Mouse (Mus musculus) neural tube, embryonic 15.5 days (tissue): ENCODE results near the gene Zdhhc16. TPM values are rescaled to one million over a fixed set of nuclear protein-coding genes. Genes with fewer than 3 reads are reported as not detected.

Source experiments
- ATAC-seq: fragments of 200-750 bp; cut with Nextera tagmentation; 2 replicates; pipeline ENCODE4 v1.8.0; 2017; ENCODE audit warnings: mild to moderate bottlenecking, moderate TSS enrichment, moderate library complexity; ENCODE audit not compliant: low FRiP score
- H3K27ac ChIP-seq: fragments of 300-500 bp; sonication (generic); replicated peaks from 2 replicates; pipeline ENCODE4 v1.5.1; 2015; ENCODE audit warnings: mild to moderate bottlenecking, inconsistent platforms
- H3K27me3 ChIP-seq: fragments of 300-500 bp; sonication (generic); replicated peaks from 2 replicates; pipeline ENCODE4 v1.6.1; 2015; ENCODE audit warnings: inconsistent platforms
- H3K36me3 ChIP-seq: fragments of 300-500 bp; sonication (generic); 2 replicates; pipeline ENCODE4 v1.6.1; 2015; ENCODE audit warnings: inconsistent platforms
- H3K4me1 ChIP-seq: fragments of 300-500 bp; sonication (generic); 2 replicates; pipeline ENCODE4 v1.6.1; 2015; ENCODE audit warnings: inconsistent platforms
- H3K4me2 ChIP-seq: fragments of 300-500 bp; sonication (generic); 2 replicates; pipeline ENCODE4 v1.6.1; 2015; ENCODE audit warnings: inconsistent platforms, mild to moderate bottlenecking, moderate library complexity
- H3K4me3 ChIP-seq: fragments of 300-500 bp; sonication (generic); replicated peaks from 2 replicates; pipeline ENCODE4 v1.5.1; 2015; ENCODE audit warnings: mild to moderate bottlenecking, inconsistent platforms
- H3K9ac ChIP-seq: fragments of 300-500 bp; sonication (generic); replicated peaks from 2 replicates; pipeline ENCODE4 v1.6.1; 2015; ENCODE audit warnings: mild to moderate bottlenecking, inconsistent platforms
- H3K9me3 ChIP-seq: fragments of 300-500 bp; sonication (generic); replicated peaks from 2 replicates; pipeline ENCODE4 v1.6.1; 2016; ENCODE audit warnings: inconsistent platforms
- WGBS: fragments of 180-500 bp; shearing (Covaris S2); methylation state at CpG from one replicate; pipeline ENCODE4 v1.1.7; 2015; ENCODE audit warnings: mixed read lengths; 5-methylcytosine and 5-hydroxymethylcytosine counted together
- polyA plus RNA-seq: library from polyadenylated mRNA; unstranded; fragments of >200 nt; fragmentation: Nextera tagmentation; extraction: Ambion mirVana; gene quantifications from 2 replicates; pipeline ENCODE4 v1.2.1, GENCODE M21; 2015

Zdhhc16 gene
- polyA plus RNA-seq, 1 experiment from 2014 or later, result 90.6 TPM

DNA sequence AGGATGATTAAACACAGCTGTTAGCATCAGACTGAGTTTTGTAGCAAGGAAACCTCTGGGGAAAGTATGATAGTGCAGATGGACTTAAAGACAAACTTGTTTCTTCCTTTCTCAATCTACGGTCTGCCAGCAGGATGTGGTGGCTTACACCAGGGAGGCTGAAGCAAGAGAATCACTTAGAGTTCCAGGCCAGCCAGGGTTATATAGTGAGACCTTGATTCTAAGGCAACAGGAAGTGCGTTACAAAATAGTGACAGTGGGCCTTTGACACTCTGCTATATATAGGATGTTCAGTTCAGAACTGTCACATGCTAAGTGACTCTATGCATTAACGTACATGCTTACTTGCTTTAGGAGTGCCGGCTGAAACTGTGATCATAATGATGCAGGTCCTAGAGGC is 16.4 kb upstream of the Zdhhc16 start:
- ATAC-seq, result no peak
- 87% methylated on average over 4 of the region's 4 CpGs for WGBS
- peaks cover 42% of the 10 kb centered on the region for H3K36me3 ChIP-seq

DNA sequence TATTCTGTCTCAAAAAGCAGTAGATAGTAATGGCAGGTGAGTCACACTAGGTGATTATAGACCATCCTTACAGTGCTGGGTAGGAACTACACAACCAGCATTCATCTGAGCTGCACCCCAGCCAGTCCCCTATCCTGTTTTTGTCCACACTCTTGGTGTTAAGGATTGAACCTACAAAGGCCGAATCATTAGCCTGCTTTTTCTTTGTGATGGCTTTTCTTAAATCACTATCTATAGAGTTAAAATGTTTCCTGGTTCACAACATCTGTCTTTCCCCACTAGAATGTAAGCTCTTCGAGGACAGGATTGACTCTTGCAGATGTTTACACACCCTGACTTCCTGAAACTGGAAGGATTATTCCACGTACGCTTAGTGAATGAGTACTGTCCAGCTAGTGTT is 13.8 kb upstream of the Zdhhc16 start:
- no peaks in the 10 kb centered on the region for H3K27me3 ChIP-seq
- peaks cover 58% of the 10 kb centered on the region for H3K36me3 ChIP-seq
- H3K27ac ChIP-seq, result no peak overlapping the region
- no peak overlapping the region for H3K9ac ChIP-seq
- peaks cover 8% of the 10 kb centered on the region for H3K4me1 ChIP-seq
- H3K4me3 ChIP-seq, result no peak overlapping the region
- ATAC-seq, result no peak
- H3K9me3 ChIP-seq, result no peaks in the 10 kb centered on the region
- WGBS, result 80% methylated on average over 4 of the region's 4 CpGs
- H3K4me2 ChIP-seq, result no peak overlapping the region

More for the DNA sequence above, 16.4 kb upstream of the Zdhhc16 start:
- Histone ChIP-seq H3K27ac (no peak overlapping the region), H3K9ac (no peak overlapping the region), H3K9me3 (no peaks in the 10 kb centered on the region), H3K4me3 (no peak overlapping the region), H3K27me3 (no peaks in the 10 kb centered on the region), H3K4me1 (peaks cover 29% of the 10 kb centered on the region), H3K4me2 (no peak overlapping the region)

GRCm38 (mm10) chr19:41920412-41921067 is 12.7 kb upstream of the Zdhhc16 start:
- H3K4me3 ChIP-seq, result no peak overlapping the region
- ATAC-seq, result no peak
- H3K27me3 ChIP-seq, result no peaks in the 10 kb centered on the region
- peaks cover 61% of the 10 kb centered on the region for H3K36me3 ChIP-seq
- no peak overlapping the region for H3K27ac ChIP-seq
- no peak overlapping the region for H3K9ac ChIP-seq
- H3K4me1 ChIP-seq, result no peaks in the 10 kb centered on the region
- no peak overlapping the region for H3K4me2 ChIP-seq
- 83% methylated on average over 5 of the region's 5 CpGs for WGBS
- H3K9me3 ChIP-seq, result no peaks in the 10 kb centered on the region

- Histone ChIP-seq H3K9me3 (no peaks in the 10 kb centered on the region), H3K27ac (peak overlapping the region; percentile 81), H3K27me3 (no peaks in the 10 kb centered on the region), H3K4me3 (peak overlapping the region; percentile 88), H3K4me2 (peak overlapping the region; percentile 91), H3K36me3 (peaks cover 29% of the 10 kb centered on the region), H3K4me1 (peaks cover 27% of the 10 kb centered on the region), H3K9ac (peak overlapping the region; percentile 75)
- peak; percentile 30 for ATAC-seq
- WGBS, result under 1% methylated on average over 28 of the region's 28 CpGs
Observed at GRCm38 (mm10) chr19:41932686-41933085, 594 bp upstream of the Zdhhc16 start.

DNA sequence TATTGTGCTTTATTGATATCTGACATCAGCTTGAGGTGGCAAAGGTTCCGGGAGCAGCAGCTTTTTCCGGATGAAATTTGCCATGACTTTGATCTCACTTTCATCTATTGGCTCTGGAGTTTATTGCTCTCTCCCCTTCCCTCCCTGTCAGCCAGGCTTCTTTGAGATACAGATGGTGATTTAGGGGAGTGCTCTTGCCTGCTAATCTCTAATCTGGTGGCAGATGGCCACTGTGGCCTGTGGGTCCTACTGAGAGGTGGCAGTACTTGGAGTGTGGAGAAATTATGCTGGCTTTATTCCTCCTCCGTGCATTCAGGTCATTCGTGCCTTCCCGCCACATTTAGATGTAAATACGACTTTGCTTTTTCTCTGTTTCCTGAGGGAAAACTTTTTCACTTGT is 844 bp downstream of the Zdhhc16 start:
- 7% methylated on average over 6 of the region's 6 CpGs for whole genome bisulfite sequencing
- H3K36me3 ChIP-seq, result peaks cover 30% of the 10 kb centered on the region
- H3K27me3 ChIP-seq, result no peaks in the 10 kb centered on the region
- peak overlapping the region; percentile 80 for H3K9ac ChIP-seq
- H3K4me1 ChIP-seq, result peaks cover 27% of the 10 kb centered on the region
- peak overlapping the region; percentile 78 for H3K4me2 ChIP-seq
- H3K9me3 ChIP-seq, result no peaks in the 10 kb centered on the region
- peak overlapping the region; percentile 88 for H3K4me3 ChIP-seq
- H3K27ac ChIP-seq, result no peak overlapping the region
- ATAC-seq, result no peak

DNA sequence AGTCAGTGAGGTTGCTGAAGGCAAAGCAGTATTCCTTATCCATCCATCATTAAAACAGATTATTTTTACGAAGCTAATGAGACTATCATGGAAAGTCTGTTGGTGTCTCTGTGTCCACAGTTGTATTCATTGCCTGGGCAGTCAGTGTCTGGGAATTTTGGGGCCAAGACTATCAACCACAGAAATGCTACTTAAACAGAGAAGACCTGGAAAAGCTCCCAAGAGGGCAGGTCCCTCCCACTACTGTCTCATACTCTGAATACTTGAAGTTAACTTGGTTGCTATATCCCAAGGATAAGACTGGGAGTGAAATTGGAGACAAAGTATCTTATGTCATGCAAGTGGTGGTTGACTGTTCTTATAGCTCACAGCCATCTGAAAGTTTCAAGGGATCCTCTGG is 2.6 kb downstream of the Zdhhc16 start:
- Histone ChIP-seq H3K9ac (no peak overlapping the region), H3K4me3 (no peak overlapping the region), H3K27me3 (no peaks in the 10 kb centered on the region), H3K9me3 (no peaks in the 10 kb centered on the region), H3K4me1 (peaks cover 27% of the 10 kb centered on the region), H3K4me2 (no peak overlapping the region), H3K36me3 (peaks cover 35% of the 10 kb centered on the region), H3K27ac (no peak overlapping the region)
- no peak for ATAC-seq
- 98% methylated on average over 1 of the region's 1 CpGs for WGBS

GRCm38 (mm10) chr19:41938539-41938938 is 5.3 kb downstream of the Zdhhc16 start:
- H3K4me1 ChIP-seq, result peaks cover 17% of the 10 kb centered on the region
- H3K36me3 ChIP-seq, result peaks cover 58% of the 10 kb centered on the region
- ATAC-seq, result no peak
- H3K27ac ChIP-seq, result no peak overlapping the region
- no peaks in the 10 kb centered on the region for H3K9me3 ChIP-seq
- no peak overlapping the region for H3K9ac ChIP-seq
- H3K4me2 ChIP-seq, result no peak overlapping the region
- WGBS, result 92% methylated on average over 5 of the region's 5 CpGs
- H3K27me3 ChIP-seq, result no peaks in the 10 kb centered on the region
- H3K4me3 ChIP-seq, result no peak overlapping the region

DNA sequence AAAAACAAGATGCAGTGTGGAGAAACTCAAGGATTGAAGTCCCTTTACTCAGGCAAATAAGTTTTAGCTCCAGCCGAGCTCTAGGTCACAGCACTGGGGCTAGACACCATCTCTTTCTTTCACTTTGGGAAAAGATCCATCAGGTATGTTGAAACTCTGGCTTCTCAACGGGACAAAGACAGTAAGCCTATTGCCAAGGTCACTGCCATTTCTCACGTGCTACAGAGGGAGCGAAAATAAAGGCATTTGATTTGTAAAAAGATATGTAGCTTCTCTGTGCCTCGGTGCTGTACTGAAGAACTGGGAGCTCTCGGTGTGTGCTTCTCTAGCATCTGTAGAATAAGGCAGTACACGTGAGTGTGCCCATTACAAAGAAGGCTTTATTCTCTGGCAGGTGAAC is 10.6 kb downstream of the Zdhhc16 start:
- ATAC-seq, result no peak
- Histone ChIP-seq H3K27me3 (no peaks in the 10 kb centered on the region), H3K4me1 (no peaks in the 10 kb centered on the region), H3K9ac (no peak overlapping the region), H3K36me3 (peaks cover 92% of the 10 kb centered on the region), H3K27ac (no peak overlapping the region), H3K9me3 (no peaks in the 10 kb centered on the region), H3K4me2 (no peak overlapping the region), H3K4me3 (no peak overlapping the region)
- WGBS, result 92% methylated on average over 7 of the region's 7 CpGs

DNA sequence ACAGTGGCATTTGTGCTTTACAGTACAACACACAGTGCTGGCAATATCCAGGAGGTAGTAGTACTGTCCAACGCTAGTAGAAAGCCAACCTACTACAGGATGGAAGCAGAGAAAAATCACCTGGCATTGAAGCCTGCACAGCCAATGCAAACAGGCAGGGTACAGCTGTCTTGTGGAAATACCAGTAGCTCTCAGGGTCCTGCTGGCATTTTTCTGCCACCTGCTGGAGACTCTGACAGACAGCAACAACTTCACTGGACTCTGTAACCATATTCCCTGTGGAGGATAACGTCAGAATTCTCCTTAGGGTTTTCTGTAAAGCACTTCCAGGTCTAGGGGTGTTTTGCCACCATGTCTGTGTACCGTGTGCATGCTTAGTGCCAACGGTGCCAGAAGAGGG is 19.0 kb downstream of the Zdhhc16 start:
- no peaks in the 10 kb centered on the region for H3K4me1 ChIP-seq
- no peaks in the 10 kb centered on the region for H3K9me3 ChIP-seq
- H3K4me3 ChIP-seq, result no peak overlapping the region
- peaks cover 91% of the 10 kb centered on the region for H3K36me3 ChIP-seq
- no peak for ATAC-seq
- 90% methylated on average over 4 of the region's 4 CpGs for WGBS
- no peak overlapping the region for H3K9ac ChIP-seq
- no peak overlapping the region for H3K27ac ChIP-seq
- no peaks in the 10 kb centered on the region for H3K27me3 ChIP-seq
- H3K4me2 ChIP-seq, result no peak overlapping the region

DNA sequence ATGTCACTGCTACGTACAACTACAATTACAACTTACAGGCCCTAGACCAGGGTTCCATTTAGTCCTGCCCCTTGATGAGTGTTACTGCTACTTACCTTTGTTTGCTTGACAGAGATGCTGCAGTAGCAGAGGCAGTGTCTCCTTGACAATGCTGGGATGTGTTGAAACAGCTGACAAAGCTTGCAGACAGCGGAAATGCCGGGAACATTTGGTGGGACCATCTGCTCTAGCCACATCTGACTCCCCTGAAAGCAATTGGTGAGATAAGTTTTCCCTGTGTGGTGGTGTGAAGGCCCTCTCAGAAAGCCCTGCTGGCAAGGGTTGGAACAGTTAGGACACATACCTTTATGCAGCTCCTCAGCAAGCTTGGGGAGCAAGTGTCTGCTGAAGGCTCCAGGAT is 20.3 kb downstream of the Zdhhc16 start:
- H3K27ac ChIP-seq, result no peak overlapping the region
- H3K27me3 ChIP-seq, result no peaks in the 10 kb centered on the region
- no peaks in the 10 kb centered on the region for H3K9me3 ChIP-seq
- H3K9ac ChIP-seq, result no peak overlapping the region
- 93% methylated on average over 3 of the region's 3 CpGs for WGBS
- H3K4me1 ChIP-seq, result no peaks in the 10 kb centered on the region
- H3K4me3 ChIP-seq, result no peak overlapping the region
- no peak overlapping the region for H3K4me2 ChIP-seq
- no peak for ATAC-seq
- peaks cover 92% of the 10 kb centered on the region for H3K36me3 ChIP-seq

DNA sequence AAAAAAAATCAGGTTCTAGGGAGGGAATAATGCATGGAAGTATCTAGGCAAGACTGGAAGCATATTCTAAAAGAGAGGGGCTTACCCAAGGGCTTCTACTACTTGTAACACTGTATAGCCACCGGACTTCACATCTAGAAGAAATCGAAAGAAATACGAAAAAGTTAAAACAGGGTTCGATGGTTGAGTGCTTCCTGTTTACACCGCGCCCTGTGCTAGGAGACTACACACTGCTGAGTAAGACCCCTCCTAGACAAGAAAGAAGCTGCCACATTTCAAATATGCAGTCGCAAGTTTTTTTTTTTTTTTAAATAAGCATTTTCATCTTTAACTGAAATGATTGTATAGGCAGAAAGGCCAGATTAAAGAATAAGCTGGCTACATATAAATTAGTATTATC is 36.3 kb downstream of the Zdhhc16 start:
- no peak for ATAC-seq

GRCm38 (mm10) chr19:41973891-41974794 is 40.9 kb downstream of the Zdhhc16 start:
- H3K27me3 ChIP-seq, result no peaks in the 10 kb centered on the region
- H3K4me3 ChIP-seq, result no peak overlapping the region
- peak overlapping the region; percentile 56 for H3K27ac ChIP-seq
- H3K36me3 ChIP-seq, result peaks cover 2% of the 10 kb centered on the region; the same call in 1 of the 2 replicates
- H3K9ac ChIP-seq, result no peak overlapping the region
- no peaks in the 10 kb centered on the region for H3K9me3 ChIP-seq
- H3K4me2 ChIP-seq, result no peak overlapping the region
- ATAC-seq, result no peak
- peaks cover 31% of the 10 kb centered on the region for H3K4me1 ChIP-seq
- WGBS, result 36% methylated on average over 13 of the region's 13 CpGs

More for the DNA sequence above, 36.3 kb downstream of the Zdhhc16 start:
- WGBS, result 96% methylated on average over 7 of the region's 7 CpGs
- Histone ChIP-seq H3K36me3 (peaks cover 40% of the 10 kb centered on the region), H3K27me3 (no peaks in the 10 kb centered on the region), H3K9me3 (no peaks in the 10 kb centered on the region), H3K4me2 (no peak overlapping the region), H3K27ac (no peak overlapping the region), H3K4me1 (peaks cover 9% of the 10 kb centered on the region), H3K9ac (no peak overlapping the region), H3K4me3 (no peak overlapping the region)
